7 mouse cellular contexts compared by ENCODE assay signal in the genomic region with DNA sequence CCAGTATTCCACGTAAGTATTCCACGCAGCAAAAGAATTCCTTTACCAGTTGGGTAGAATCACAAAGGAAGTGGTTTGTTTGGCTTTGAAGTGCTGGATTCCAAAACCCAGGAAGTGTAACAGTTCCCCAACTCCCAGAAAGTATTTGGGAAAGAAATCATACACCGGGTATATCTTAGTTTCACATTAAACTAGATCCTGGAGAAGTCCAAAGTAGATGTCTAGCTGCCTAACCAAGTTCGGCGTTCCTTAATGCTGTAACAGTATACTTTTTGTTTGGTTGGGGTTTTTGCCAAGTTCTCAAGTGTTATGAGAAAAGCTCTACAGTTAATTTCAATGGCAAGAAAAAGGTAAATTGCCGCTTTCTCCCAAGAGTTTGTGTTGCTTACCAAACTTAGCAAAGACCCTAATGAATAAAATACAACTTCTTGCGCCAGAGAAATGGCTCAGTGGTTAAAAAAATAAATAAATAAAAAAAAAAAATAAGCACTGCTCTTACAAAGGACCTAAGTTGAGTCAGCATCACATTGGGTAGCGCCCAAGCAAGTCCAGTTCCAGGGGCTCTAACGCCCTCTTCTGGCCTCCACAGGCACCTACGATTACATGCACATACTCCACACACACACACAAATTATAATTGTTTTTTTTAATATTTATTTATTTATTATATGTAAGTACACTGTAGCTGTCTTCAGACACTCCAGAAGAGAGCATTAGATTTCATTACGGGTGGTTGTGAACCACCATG. TPM values are rescaled to one million over a fixed set of nuclear protein-coding genes. Genes with fewer than 3 reads are reported as not detected.
DNase-seq lines count a peak whose midpoint lies in the region; ATAC-seq and TF ChIP-seq lines count a peak whose summit lies in the region.

No protein-coding gene starts in this region.

- peak overlapping the region; percentile 99 for H3K27ac ChIP-seq in embryonic facial prominence, embryonic 14.5 days (replicated peaks; ENCODE audit: low read depth, low read length)
- peak overlapping the region; percentile 98; the same call in 1 of the 2 replicates for H3K27ac ChIP-seq in hindbrain, embryonic 12.5 days
- peak overlapping the region; percentile 97 for H3K27ac ChIP-seq in liver, embryonic 11.5 days (ENCODE audit: low read depth, low read length)
- H3K27ac ChIP-seq in neural tube, embryonic 12.5 days, result 0 out of 2 replicates have a peak overlapping the region, but pooled peaks have one; percentile 92

- peak; percentile 62 for DNase-seq in 3134 (ENCODE audit: extremely low read depth, insufficient read length, low spot score)
- DNase-seq in embryonic facial prominence, embryonic 14.5 days (ENCODE audit: low spot score), result peak; percentile 87
- DNase-seq in liver, embryonic 11.5 days (ENCODE audit: low spot score), result no peak
- no peak for DNase-seq in layer of hippocampus, postnatal 25 days (ENCODE audit: extremely low spot score in 1 of 2, low spot score in 1 of 2)

- H3K36me3 ChIP-seq in C2C12 (ENCODE audit: control insufficient read depth, insufficient read depth), result peaks cover 24% of the 10 kb centered on the region
- H3K36me3 ChIP-seq in embryonic facial prominence, embryonic 14.5 days (ENCODE audit: control insufficient read depth, insufficient read depth, low read length), result peaks cover 28% of the 10 kb centered on the region
- peaks cover 13% of the 10 kb centered on the region for H3K36me3 ChIP-seq in hindbrain, embryonic 12.5 days
- H3K36me3 ChIP-seq in liver, embryonic 11.5 days (ENCODE audit: control insufficient read depth, insufficient read depth, low read length), result peaks cover 7% of the 10 kb centered on the region
- H3K36me3 ChIP-seq in neural tube, embryonic 12.5 days, result peaks cover 16% of the 10 kb centered on the region

- peak overlapping the region; percentile 92 for H3K9ac ChIP-seq in embryonic facial prominence, embryonic 14.5 days (ENCODE audit: low read depth, low read length)
- H3K9ac ChIP-seq in hindbrain, embryonic 12.5 days, result 0 out of 2 replicates have a peak overlapping the region, but pooled peaks have one; percentile 96
- peak overlapping the region; percentile 96 for H3K9ac ChIP-seq in liver, embryonic 11.5 days (ENCODE audit: low read depth, low read length)
- peak overlapping the region; percentile 87; the same call in 1 of the 2 replicates for H3K9ac ChIP-seq in neural tube, embryonic 12.5 days

- H3K79me3 ChIP-seq in C2C12 (ENCODE audit: low read depth), result peaks cover 29% of the 10 kb centered on the region

- peaks cover 19% of the 10 kb centered on the region for H3K4me1 ChIP-seq in embryonic facial prominence, embryonic 14.5 days (ENCODE audit: control insufficient read depth, insufficient read depth, low read length)
- peaks cover 14% of the 10 kb centered on the region for H3K4me1 ChIP-seq in hindbrain, embryonic 12.5 days
- peaks cover 11% of the 10 kb centered on the region for H3K4me1 ChIP-seq in liver, embryonic 11.5 days (replicated peaks; ENCODE audit: control insufficient read depth, insufficient read depth, low read length)
- peaks cover 12% of the 10 kb centered on the region for H3K4me1 ChIP-seq in neural tube, embryonic 12.5 days

- H3K27me3 ChIP-seq in C2C12 (ENCODE audit: control insufficient read depth, insufficient read depth, insufficient read length), result no peaks in the 10 kb centered on the region
- no peaks in the 10 kb centered on the region for H3K27me3 ChIP-seq in embryonic facial prominence, embryonic 14.5 days (replicated peaks; ENCODE audit: control insufficient read depth, insufficient read depth, low read length)
- H3K27me3 ChIP-seq in hindbrain, embryonic 12.5 days, result no peaks in the 10 kb centered on the region
- H3K27me3 ChIP-seq in liver, embryonic 11.5 days (replicated peaks; ENCODE audit: control insufficient read depth, insufficient read depth, low read length), result no peaks in the 10 kb centered on the region
- H3K27me3 ChIP-seq in neural tube, embryonic 12.5 days (replicated peaks), result no peaks in the 10 kb centered on the region

- no peak for ATAC-seq in embryonic facial prominence, embryonic 14.5 days (ENCODE audit: low read depth)
- no peak for ATAC-seq in hindbrain, embryonic 12.5 days (ENCODE audit: low FRiP score)
- no peak for ATAC-seq in liver, embryonic 11.5 days (replicated peaks; ENCODE audit: low FRiP score)
- no peak for ATAC-seq in neural tube, embryonic 12.5 days (ENCODE audit: low FRiP score, low read depth)

- peak overlapping the region; percentile 65 for H3ac ChIP-seq in C2C12 (ENCODE audit: control insufficient read depth, insufficient read length, low read depth)

- H3K4me3 ChIP-seq in C2C12 (ENCODE audit: insufficient read depth, poor library complexity, severe bottlenecking), result peak overlapping the region; percentile 90
- H3K4me3 ChIP-seq in embryonic facial prominence, embryonic 14.5 days (ENCODE audit: low read depth, low read length), result peak overlapping the region; percentile 78
- peak overlapping the region; percentile 96 for H3K4me3 ChIP-seq in hindbrain, embryonic 12.5 days
- H3K4me3 ChIP-seq in liver, embryonic 11.5 days (ENCODE audit: low read depth, low read length), result peak overlapping the region; percentile 90
- H3K4me3 ChIP-seq in neural tube, embryonic 12.5 days, result peak overlapping the region; percentile 89

- peak; percentile 36 for TF ChIP-seq CTCF in C2C12 (IDR thresholded peaks at IDR 0.05; ENCODE audit: control insufficient read depth, insufficient read depth, insufficient read length)

- no peaks in the 10 kb centered on the region for H3K9me3 ChIP-seq in embryonic facial prominence, embryonic 14.5 days (ENCODE audit: control insufficient read depth, low read length)
- no peaks in the 10 kb centered on the region for H3K9me3 ChIP-seq in hindbrain, embryonic 12.5 days (replicated peaks)
- no peaks in the 10 kb centered on the region for H3K9me3 ChIP-seq in liver, embryonic 11.5 days (ENCODE audit: control insufficient read depth, low read length)
- no peaks in the 10 kb centered on the region for H3K9me3 ChIP-seq in neural tube, embryonic 12.5 days

- WGBS in embryonic facial prominence, embryonic 14.5 days, result 35% methylated on average over 11 of the region's 11 CpGs
- 49% methylated on average over 11 of the region's 11 CpGs for WGBS in hindbrain, embryonic 12.5 days
- 43% methylated on average over 11 of the region's 11 CpGs for WGBS in liver, embryonic 11.5 days
- WGBS in neural tube, embryonic 12.5 days, result 53% methylated on average over 11 of the region's 11 CpGs

- peak overlapping the region; percentile 76 for H3K4me2 ChIP-seq in embryonic facial prominence, embryonic 14.5 days (ENCODE audit: low read depth, low read length)
- peak overlapping the region; percentile 77 for H3K4me2 ChIP-seq in hindbrain, embryonic 12.5 days (replicated peaks)
- H3K4me2 ChIP-seq in liver, embryonic 11.5 days, result peak overlapping the region; percentile 86
- peak overlapping the region; percentile 64 for H3K4me2 ChIP-seq in neural tube, embryonic 12.5 days (replicated peaks)

- peaks cover 33% of the 10 kb centered on the region for H3K79me2 ChIP-seq in C2C12 (ENCODE audit: control insufficient read depth, insufficient read depth)

TF ChIP-seq in C2C12, 6 proteins besides CTCF, POLR2A, EP300 and RAD21:
- no peak for TF ChIP-seq MYOD1 (IDR thresholded peaks at IDR 0.05; ENCODE audit: control insufficient read depth, insufficient read length, low read depth)
- no peak for TF ChIP-seq MYOG (IDR thresholded peaks at IDR 0.05; ENCODE audit: control insufficient read depth, extremely low read depth, insufficient read length)
- no peak for TF ChIP-seq MAX (IDR thresholded peaks at IDR 0.05)
- no peak for TF ChIP-seq FOSL1 (IDR thresholded peaks at IDR 0.05; ENCODE audit: insufficient read depth, low read length, poor library complexity, severe bottlenecking)
- TF ChIP-seq USF1 (IDR thresholded peaks at IDR 0.05; ENCODE audit: low read depth), result no peak
- TF ChIP-seq CEBPB (IDR thresholded peaks at IDR 0.05; ENCODE audit: low read depth), result no peak

RNA-seq across cellular contexts. Expression of a gene that starts 0.9 kb away (rescaled TPM):
- polyA plus RNA-seq in C2C12 (2012; fragmentation: generic; extraction: Trizol), result 63.5 TPM
- 94.9 and 102 TPM in 2 replicates for polyA plus RNA-seq in embryonic facial prominence, embryonic 14.5 days (2014; fragmentation: Nextera tagmentation; extraction: Ambion mirVana)
- polyA plus RNA-seq in hindbrain, embryonic 12.5 days (2016; fragmentation: Nextera tagmentation; extraction: Ambion mirVana), result 68.5 and 69.2 TPM in 2 replicates
- 127 and 139 TPM in 2 replicates for polyA plus RNA-seq in liver, embryonic 11.5 days (2014; fragmentation: Nextera tagmentation; extraction: Ambion mirVana)
- polyA plus RNA-seq in neural tube, embryonic 12.5 days (2016; fragmentation: Nextera tagmentation; extraction: Ambion mirVana), result 73.7 and 77.1 TPM in 2 replicates
- total RNA-seq in layer of hippocampus, postnatal 25 days (2021), result 10 to 100 TPM; 39.6 to 48.5 TPM

RNA-seq across cellular contexts. Expression of a gene that starts 27.5 kb away (rescaled TPM):
- 117 TPM for polyA plus RNA-seq in C2C12 (2012; fragmentation: generic; extraction: Trizol)
- polyA plus RNA-seq in embryonic facial prominence, embryonic 14.5 days (2014; fragmentation: Nextera tagmentation; extraction: Ambion mirVana), result 174 and 186 TPM in 2 replicates
- polyA plus RNA-seq in hindbrain, embryonic 12.5 days (2016; fragmentation: Nextera tagmentation; extraction: Ambion mirVana), result 200 and 211 TPM in 2 replicates
- polyA plus RNA-seq in liver, embryonic 11.5 days (2014; fragmentation: Nextera tagmentation; extraction: Ambion mirVana), result 264 and 272 TPM in 2 replicates
- 209 and 229 TPM in 2 replicates for polyA plus RNA-seq in neural tube, embryonic 12.5 days (2016; fragmentation: Nextera tagmentation; extraction: Ambion mirVana)
- total RNA-seq in layer of hippocampus, postnatal 25 days (2021), result 10 to 100 TPM; 49.7 to 51.6 TPM

RNA-seq across cellular contexts. Expression of a gene that starts 42.5 kb away (rescaled TPM):
- polyA plus RNA-seq in C2C12 (2012; fragmentation: generic; extraction: Trizol), result 9.5 TPM
- 23.3 and 24.9 TPM in 2 replicates for polyA plus RNA-seq in embryonic facial prominence, embryonic 14.5 days (2014; fragmentation: Nextera tagmentation; extraction: Ambion mirVana)
- 52.2 and 53.0 TPM in 2 replicates for polyA plus RNA-seq in hindbrain, embryonic 12.5 days (2016; fragmentation: Nextera tagmentation; extraction: Ambion mirVana)
- 15.8 and 17.7 TPM in 2 replicates for polyA plus RNA-seq in liver, embryonic 11.5 days (2014; fragmentation: Nextera tagmentation; extraction: Ambion mirVana)
- 55.9 TPM in 2 replicates for polyA plus RNA-seq in neural tube, embryonic 12.5 days (2016; fragmentation: Nextera tagmentation; extraction: Ambion mirVana)
- 10 to 100 TPM; 57.4 to 61.0 TPM for total RNA-seq in layer of hippocampus, postnatal 25 days (2021)

Comparison
In these comparisons a context has a peak if more than half of its experiments do, and no peak if none do; other contexts are left out.
1. DNase-seq: peak in 3134 (single experiment) and embryonic facial prominence, embryonic 14.5 days (single experiment); none in liver, embryonic 11.5 days (single experiment) and layer of hippocampus, postnatal 25 days (0 of 2).
2. Peak in every context shown above with its lines, with median percentiles within 50 percentile points of each other: H3K4me3 ChIP-seq, H3K27ac ChIP-seq, H3K4me2 ChIP-seq and H3K9ac ChIP-seq.